Mouse (Mus musculus) bone marrow, adult 2 months (tissue): ENCODE data around the gene Helz. TPM values are rescaled to one million over a fixed set of nuclear protein-coding genes. Genes with fewer than 3 reads are reported as not detected.

Experiments
- H3K27ac ChIP-seq: fragments of 200-500 bp; 2 replicates; pipeline ENCODE4 v1.5.1; 2012; ENCODE audit warnings: low read depth, mild to moderate bottlenecking, control low read depth, inconsistent platforms, low read length; ENCODE audit not compliant: control insufficient read depth, poor library complexity, insufficient read depth
- H3K4me1 ChIP-seq: fragments of 200-500 bp; 2 replicates; pipeline ENCODE4 v1.6.1; 2011; ENCODE audit warnings: low read length; ENCODE audit not compliant: control insufficient read depth, insufficient read depth
- H3K4me3 ChIP-seq: fragments of 200-500 bp; replicated peaks from 2 replicates; pipeline ENCODE3; 2011; ENCODE audit warnings: mild to moderate bottlenecking, low read depth, low read length, control low read depth; ENCODE audit not compliant: control insufficient read depth
- CTCF ChIP-seq: fragments of 200-500 bp; IDR thresholded peaks from 2 replicates; pipeline ENCODE4 v1.5.1; 2011; ENCODE audit warnings: low read length, control low read depth; ENCODE audit not compliant: control insufficient read depth, insufficient read depth
- POLR2A ChIP-seq: fragments of 200-500 bp; IDR thresholded peaks from 2 replicates; pipeline ENCODE4 v1.6.1; 2011; ENCODE audit warnings: low read depth, mild to moderate bottlenecking, control low read depth, low read length, borderline replicate concordance; ENCODE audit not compliant: control insufficient read depth
- WGBS: fragments of 180-500 bp; shearing (Covaris S2); methylation state at CpG from one replicate; pipeline ENCODE4 v1.1.7; 2018; 5-methylcytosine and 5-hydroxymethylcytosine counted together
- polyA plus RNA-seq: library from polyadenylated mRNA; stranded (reverse); fragments of >200 nt; gene quantifications from 2 replicates; pipeline ENCODE4 v1.2.4, GENCODE M21; 2011; ENCODE audit warnings: low replicate concordance; ENCODE audit not compliant: missing spikeins, insufficient read depth, insufficient read length

Helz gene
- polyA plus RNA-seq, 1 experiment = 25.7 TPM

DNA sequence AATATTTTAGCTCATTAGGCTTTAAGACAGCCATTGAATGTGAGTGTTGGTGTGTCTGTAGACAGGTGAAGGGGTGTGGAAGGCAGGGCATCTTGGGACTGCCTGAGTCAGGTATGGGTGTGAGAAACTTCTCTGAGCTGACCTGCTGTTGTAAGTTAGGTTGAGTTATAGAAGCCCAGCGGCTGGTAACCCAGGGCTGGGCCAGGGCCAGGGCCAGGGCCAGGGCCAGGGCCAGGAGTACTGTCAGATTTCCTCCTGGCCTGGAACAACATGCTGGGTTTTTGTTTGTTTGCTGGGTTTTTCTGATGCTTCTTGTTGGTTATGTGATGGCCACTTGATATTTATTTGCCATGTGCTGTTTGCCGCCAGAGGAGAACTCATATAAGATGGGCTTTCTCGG, 76.9 kb downstream of the Helz start:
- Histone ChIP-seq H3K4me3 (no peak overlapping the region), H3K4me1 (peaks cover 2% of the 10 kb centered on the region; the same call in 1 of the 2 replicates), H3K27ac (no peak overlapping the region)
- 90% methylated on average over 3 of the region's 3 CpGs for WGBS
- TF ChIP-seq POLR2A (no peak), CTCF (no peak)

DNA sequence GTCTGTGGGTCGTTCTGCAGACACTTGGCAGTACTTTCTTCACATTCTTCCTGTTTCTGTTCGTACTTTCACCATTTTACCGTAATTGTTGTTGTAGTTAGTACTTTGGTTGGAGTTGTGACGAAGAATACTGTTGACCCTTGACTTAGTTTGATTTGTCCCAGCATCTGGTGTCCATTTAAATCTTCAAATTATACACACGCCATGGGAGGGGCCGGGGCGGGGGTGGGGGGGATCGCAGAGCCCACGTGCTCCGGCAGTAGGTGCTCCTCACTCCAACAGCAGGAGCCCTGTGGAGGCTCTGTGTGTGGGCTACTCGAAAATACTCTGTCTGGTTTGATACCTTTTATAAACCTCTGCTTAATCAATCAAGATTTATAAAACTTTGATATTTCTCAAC, 78.0 kb downstream of the Helz start:
- no peak overlapping the region for H3K27ac ChIP-seq
- H3K4me3 ChIP-seq = no peak overlapping the region
- TF ChIP-seq CTCF (no peak), POLR2A (no peak)
- peaks cover 2% of the 10 kb centered on the region; the same call in 1 of the 2 replicates for H3K4me1 ChIP-seq
- 76% methylated on average over 11 of the region's 11 CpGs for WGBS

DNA sequence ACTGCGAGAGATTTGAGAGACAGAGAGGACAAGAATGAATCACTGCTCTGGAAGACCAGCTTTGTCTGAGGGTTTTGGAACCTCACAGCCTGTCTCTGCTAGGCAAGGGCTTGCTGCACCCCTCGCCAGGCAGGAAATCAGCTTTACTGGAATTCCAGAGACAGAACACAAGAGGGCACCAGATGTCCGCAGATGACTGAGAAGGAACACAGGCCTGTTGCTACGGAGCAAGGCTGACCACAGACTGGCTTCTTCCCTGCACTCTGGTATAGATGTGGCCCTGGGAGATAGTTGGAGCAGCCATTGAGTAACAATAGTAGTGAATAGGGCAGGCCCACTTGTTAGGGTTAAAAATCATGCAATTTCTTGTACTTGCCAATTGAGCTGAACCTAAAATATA, 81.8 kb downstream of the Helz start:
- 54% methylated on average over 4 of the region's 4 CpGs for WGBS
- Histone ChIP-seq H3K4me1 (peaks cover 2% of the 10 kb centered on the region; the same call in 1 of the 2 replicates), H3K4me3 (no peak overlapping the region), H3K27ac (no peak overlapping the region)
- TF ChIP-seq POLR2A = no peak
- TF ChIP-seq CTCF = peak; percentile 29; the same call in 1 of the 2 replicates

DNA sequence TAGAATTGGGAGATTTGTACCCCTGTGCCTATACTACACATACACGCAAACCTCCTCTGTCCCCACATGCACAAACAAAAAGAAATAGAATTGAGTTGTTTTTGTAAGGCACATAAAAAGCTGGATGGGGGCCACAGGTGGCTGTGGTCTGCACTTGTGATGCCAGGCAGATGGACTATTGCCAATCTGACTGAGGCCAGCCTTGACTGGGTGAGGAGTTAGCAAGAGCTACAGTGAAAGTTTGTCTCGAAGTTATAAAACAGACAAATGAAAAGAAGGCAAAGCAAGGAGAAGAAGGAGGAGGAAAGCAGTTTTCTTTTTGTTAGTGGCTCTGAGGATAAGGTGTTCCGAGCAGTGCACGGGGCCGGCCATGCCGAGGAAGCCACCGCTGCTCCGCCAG, 82.2 kb downstream of the Helz start:
- Histone ChIP-seq H3K4me3 (no peak overlapping the region), H3K27ac (no peak overlapping the region), H3K4me1 (peaks cover 2% of the 10 kb centered on the region; the same call in 1 of the 2 replicates)
- TF ChIP-seq POLR2A = no peak
- no peak for TF ChIP-seq CTCF
- 88% methylated on average over 8 of the region's 8 CpGs for WGBS

DNA sequence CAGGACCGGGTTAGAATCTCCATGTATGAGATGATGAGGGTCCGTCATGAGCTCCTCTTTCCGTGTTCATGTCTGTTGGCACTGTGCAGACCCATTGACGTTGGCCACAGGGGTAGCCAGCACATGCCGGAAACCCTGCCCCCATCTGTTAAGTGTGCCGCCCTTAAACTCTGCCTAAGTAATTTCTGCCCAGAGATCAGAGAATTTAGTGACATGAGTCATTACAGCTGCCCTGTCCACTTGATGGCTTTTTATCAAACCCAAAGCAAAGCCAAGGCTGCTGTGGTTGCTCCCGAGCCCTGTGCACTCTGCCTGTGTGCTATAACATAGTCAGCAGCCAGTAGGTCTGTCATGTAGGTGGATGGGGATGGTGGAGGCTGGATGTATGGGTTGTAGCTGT, 83.4 kb downstream of the Helz start:
- no peaks in the 10 kb centered on the region for H3K4me1 ChIP-seq
- no peak overlapping the region for H3K4me3 ChIP-seq
- no peak overlapping the region for H3K27ac ChIP-seq
- TF ChIP-seq POLR2A = no peak
- TF ChIP-seq CTCF = no peak
- 91% methylated on average over 7 of the region's 7 CpGs for WGBS

DNA sequence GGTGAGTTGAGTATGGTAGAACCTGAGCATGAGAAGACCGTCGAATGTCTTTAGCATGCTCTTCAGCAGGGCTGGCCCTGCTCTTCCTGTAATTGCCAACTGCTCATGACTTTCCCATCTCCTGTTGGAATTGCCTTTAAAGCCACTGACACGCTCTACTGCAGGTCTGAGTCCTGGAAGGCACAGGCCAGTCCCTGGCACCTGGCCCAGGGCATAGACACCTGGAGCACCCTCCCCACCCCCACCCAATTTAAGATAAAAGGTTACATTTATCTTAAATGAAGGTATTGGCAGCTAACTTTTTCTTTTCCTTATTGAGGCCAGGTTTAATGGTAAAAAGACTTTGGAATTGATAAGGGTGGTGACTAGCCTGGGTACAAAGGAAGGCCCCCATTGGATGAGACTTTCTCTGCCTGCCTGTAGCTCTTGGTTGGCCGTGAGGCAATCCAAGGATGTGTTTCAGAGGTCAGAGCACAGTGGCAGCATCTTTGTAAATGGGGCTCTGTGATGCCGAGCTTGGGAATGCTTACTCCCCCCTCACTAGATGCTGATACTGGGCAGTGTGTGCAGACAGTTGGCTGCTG, 85.9 kb downstream of the Helz start:
- Histone ChIP-seq H3K27ac (no peak overlapping the region), H3K4me1 (no peaks in the 10 kb centered on the region), H3K4me3 (no peak overlapping the region)
- TF ChIP-seq POLR2A (no peak), CTCF (no peak)
- WGBS = 83% methylated on average over 5 of the region's 5 CpGs

DNA sequence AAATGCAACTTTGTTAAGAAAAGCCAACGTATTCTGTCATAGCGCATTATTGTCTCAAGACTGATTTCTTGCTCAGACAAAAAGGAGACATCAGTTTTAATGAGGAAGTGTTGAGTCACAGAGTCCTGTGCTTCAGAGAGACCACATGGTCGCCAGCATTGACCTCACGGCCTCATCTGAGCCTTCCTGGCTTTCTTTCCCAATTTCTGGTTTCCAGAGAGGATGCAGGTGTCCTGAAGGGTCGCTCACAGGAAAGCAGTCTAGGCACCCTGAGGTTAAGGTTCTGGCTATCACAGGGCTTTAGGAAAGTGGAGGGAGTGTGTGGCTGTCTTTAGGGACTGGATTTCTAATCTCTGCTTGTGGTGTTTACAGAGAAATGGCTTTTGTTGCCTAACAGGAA, 90.4 kb downstream of the Helz start:
- TF ChIP-seq CTCF = no peak
- TF ChIP-seq POLR2A = no peak
- 55% methylated on average over 5 of the region's 5 CpGs for WGBS
- H3K4me1 ChIP-seq = no peaks in the 10 kb centered on the region
- H3K27ac ChIP-seq = no peak overlapping the region
- H3K4me3 ChIP-seq = no peak overlapping the region

DNA sequence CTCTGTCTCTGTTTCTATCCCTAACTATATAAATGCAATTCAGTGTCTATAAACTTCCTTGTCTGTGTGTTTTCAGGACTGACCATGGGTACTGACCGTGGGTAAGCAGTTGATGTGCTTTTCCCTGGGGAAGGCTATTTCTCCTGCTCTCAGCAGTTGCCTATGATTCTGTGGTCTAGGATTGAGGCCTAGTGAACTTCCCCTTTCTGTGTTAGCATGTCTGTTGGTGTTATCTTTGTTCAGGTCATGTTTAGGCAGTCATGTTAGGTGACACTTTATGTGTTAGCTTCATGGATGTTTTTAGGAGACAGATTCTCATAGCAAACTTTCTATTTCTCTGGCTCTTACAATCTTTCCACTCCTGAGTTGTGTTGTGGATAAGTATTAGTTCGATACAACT, 91.9 kb downstream of the Helz start:
- Histone ChIP-seq H3K4me1 (no peaks in the 10 kb centered on the region), H3K4me3 (no peak overlapping the region), H3K27ac (no peak overlapping the region)
- 52% methylated on average over 2 of the region's 2 CpGs for WGBS
- no peak for TF ChIP-seq POLR2A
- no peak for TF ChIP-seq CTCF

DNA sequence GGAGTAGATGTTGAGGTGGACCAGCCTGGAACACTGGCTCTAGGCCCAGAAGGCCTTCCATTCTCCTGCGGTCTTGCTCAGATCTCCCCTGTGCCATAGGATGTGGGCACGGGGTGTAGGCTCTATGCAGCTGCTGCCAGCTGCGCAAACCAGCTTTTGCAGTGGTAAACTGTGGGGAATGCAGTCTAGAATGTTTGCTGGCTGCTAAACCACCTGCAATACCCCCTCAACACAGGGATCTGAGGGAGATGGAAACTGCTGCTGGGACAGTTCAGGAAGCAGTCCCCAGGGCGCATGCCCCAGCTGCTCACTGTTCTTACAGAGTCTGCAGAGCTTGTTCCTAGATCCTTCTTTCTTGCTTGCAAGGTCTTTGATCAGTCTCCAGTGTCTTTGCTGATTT, 96.7 kb downstream of the Helz start:
- H3K4me3 ChIP-seq = no peak overlapping the region
- no peak overlapping the region for H3K27ac ChIP-seq
- 89% methylated on average over 4 of the region's 4 CpGs for WGBS
- no peaks in the 10 kb centered on the region for H3K4me1 ChIP-seq
- TF ChIP-seq CTCF = no peak
- TF ChIP-seq POLR2A = no peak
